8 mouse cellular contexts compared by ENCODE assay signal in genomic region chr7:16993651-16994399, GRCm38 (mm10). TPM values are rescaled to one million over a fixed set of nuclear protein-coding genes. Genes with fewer than 3 reads are reported as not detected.
DNase-seq lines count a peak whose midpoint lies in the region; ATAC-seq and TF ChIP-seq lines count a peak whose summit lies in the region.

No protein-coding gene starts in this region.

- H3K4me3 ChIP-seq in ES-E14 (ENCODE audit: insufficient read depth in 1 of 2, low read depth in 1 of 2, low read length in 2 of 2, poor library complexity in 1 of 2, severe bottlenecking in 1 of 2) = peak overlapping the region; percentile 57 to 73
- peak overlapping the region; percentile 33 for H3K4me3 ChIP-seq in hindbrain, embryonic 14.5 days (replicated peaks; ENCODE audit: low read length)
- peak overlapping the region; percentile 61 for H3K4me3 ChIP-seq in liver, embryonic 11.5 days (ENCODE audit: low read depth, low read length)
- peak overlapping the region; percentile 30 for H3K4me3 ChIP-seq in midbrain, postnatal 0 days (ENCODE audit: low read depth, low read length)

- peak; percentile 74 for ATAC-seq in hindbrain, embryonic 14.5 days (ENCODE audit: low FRiP score)
- peak; percentile 85 for ATAC-seq in liver, embryonic 11.5 days (replicated peaks; ENCODE audit: low FRiP score)
- peak; percentile 60 for ATAC-seq in midbrain, postnatal 0 days (ENCODE audit: low FRiP score)
- no peak for ATAC-seq in erythroid progenitor cell, adult 5-6 weeks (replicated peaks; ENCODE audit: low FRiP score, poor library complexity, severe bottlenecking)

- H3K27me3 ChIP-seq in hindbrain, embryonic 14.5 days (ENCODE audit: control insufficient read depth, insufficient read depth, low read length) = peaks cover 3% of the 10 kb centered on the region; the same call in 1 of the 2 replicates
- no peaks in the 10 kb centered on the region for H3K27me3 ChIP-seq in liver, embryonic 11.5 days (replicated peaks; ENCODE audit: control insufficient read depth, insufficient read depth, low read length)
- H3K27me3 ChIP-seq in midbrain, postnatal 0 days (ENCODE audit: insufficient read depth, low read length) = no peaks in the 10 kb centered on the region

- TF ChIP-seq CTCF in midbrain, postnatal 0 days (IDR thresholded peaks at IDR 0.05) = no peak

- WGBS in hindbrain, embryonic 14.5 days = 6% methylated on average over 27 of the region's 27 CpGs
- WGBS in liver, embryonic 11.5 days = 2% methylated on average over 27 of the region's 27 CpGs
- WGBS in midbrain, postnatal 0 days = 13% methylated on average over 26 of the region's 27 CpGs

- H3K36me3 ChIP-seq in ES-E14 (ENCODE audit: control insufficient read depth, insufficient read depth, low read length, poor library complexity, severe bottlenecking) = no peaks in the 10 kb centered on the region; the same call in 1 of the 2 replicates
- H3K36me3 ChIP-seq in hindbrain, embryonic 14.5 days (replicated peaks; ENCODE audit: control insufficient read depth, insufficient read depth) = no peaks in the 10 kb centered on the region
- H3K36me3 ChIP-seq in liver, embryonic 11.5 days (ENCODE audit: control insufficient read depth, insufficient read depth, low read length) = peaks cover 3% of the 10 kb centered on the region; the same call in 1 of the 2 replicates
- no peaks in the 10 kb centered on the region for H3K36me3 ChIP-seq in midbrain, postnatal 0 days (ENCODE audit: insufficient read depth, low read length)

- in situ Hi-C loops in ES-E14 (cut with MboI; ENCODE audit: low sequenced_read_pairs in 2 of 2, unreplicated experiment in 2 of 2) = loop anchor here in 1 of 2 experiments (5.0 kb wide), 1 partner anchor 42 kb away; no protein-coding TSS in a partner anchor

- peak overlapping the region; percentile 50 for H3K4me2 ChIP-seq in hindbrain, embryonic 14.5 days (replicated peaks)
- peak overlapping the region; percentile 71 for H3K4me2 ChIP-seq in liver, embryonic 11.5 days
- H3K4me2 ChIP-seq in midbrain, postnatal 0 days (ENCODE audit: low read depth, low read length, poor library complexity, severe bottlenecking) = peak overlapping the region; percentile 44

- no peaks in the 10 kb centered on the region for H3K9me3 ChIP-seq in ES-E14 (ENCODE audit: control insufficient read depth, insufficient read depth, low read depth, low read length)
- no peaks in the 10 kb centered on the region for H3K9me3 ChIP-seq in hindbrain, embryonic 14.5 days (ENCODE audit: control insufficient read depth, low read length)
- H3K9me3 ChIP-seq in liver, embryonic 11.5 days (ENCODE audit: control insufficient read depth, low read length) = no peaks in the 10 kb centered on the region
- H3K9me3 ChIP-seq in midbrain, postnatal 0 days (ENCODE audit: low read length) = no peaks in the 10 kb centered on the region

- no peak overlapping the region for H3K27ac ChIP-seq in ES-E14 (ENCODE audit: insufficient read depth, low read depth, low read length, poor library complexity, severe bottlenecking)
- no peak overlapping the region for H3K27ac ChIP-seq in hindbrain, embryonic 14.5 days
- peak overlapping the region; percentile 71; the same call in 1 of the 2 replicates for H3K27ac ChIP-seq in liver, embryonic 11.5 days (ENCODE audit: low read depth, low read length)
- H3K27ac ChIP-seq in midbrain, postnatal 0 days (ENCODE audit: low read depth, low read length) = peak overlapping the region; percentile 32; the same call in 1 of the 2 replicates

- peak overlapping the region; percentile 36 for H3K9ac ChIP-seq in ES-E14 (ENCODE audit: insufficient read depth, low read depth, low read length, poor library complexity, severe bottlenecking)
- peak overlapping the region; percentile 47 for H3K9ac ChIP-seq in hindbrain, embryonic 14.5 days
- peak overlapping the region; percentile 70 for H3K9ac ChIP-seq in liver, embryonic 11.5 days (ENCODE audit: low read depth, low read length)
- H3K9ac ChIP-seq in midbrain, postnatal 0 days (replicated peaks; ENCODE audit: low read length, poor library complexity, severe bottlenecking) = peak overlapping the region; percentile 50

- peak; percentile 68 for DNase-seq in ES-E14 (ENCODE audit: low read depth, low spot score)
- DNase-seq in adrenal gland, postnatal 4 days (ENCODE audit: low spot score in 2 of 2) = peak; percentile 66 to 71
- DNase-seq in gastrocnemius, adult 8-10 months (ENCODE audit: low spot score in 2 of 2) = peak; percentile 70 to 79
- peak; percentile 54 for DNase-seq in hindbrain, embryonic 14.5 days (ENCODE audit: low spot score)
- peak; percentile 78 for DNase-seq in liver, embryonic 11.5 days (ENCODE audit: low spot score)
- DNase-seq in midbrain, postnatal 0 days (ENCODE audit: low spot score) = peak; percentile 75
- DNase-seq in MN1 (ENCODE audit: low spot score) = no peak

- peaks cover 1 to 14% of the 10 kb centered on the region in 2 experiments; a peak in 2 of 4 replicates for H3K4me1 ChIP-seq in ES-E14 (ENCODE audit: control insufficient read depth in 2 of 2, insufficient read depth in 2 of 2, low read length in 2 of 2, poor library complexity in 1 of 2)
- H3K4me1 ChIP-seq in hindbrain, embryonic 14.5 days (replicated peaks; ENCODE audit: control insufficient read depth, insufficient read depth, low read length) = peaks cover 36% of the 10 kb centered on the region
- peaks cover 33% of the 10 kb centered on the region for H3K4me1 ChIP-seq in liver, embryonic 11.5 days (replicated peaks; ENCODE audit: control insufficient read depth, insufficient read depth, low read length)
- H3K4me1 ChIP-seq in midbrain, postnatal 0 days (ENCODE audit: insufficient read depth, low read length) = peaks cover 16% of the 10 kb centered on the region

TF ChIP-seq in ES-E14, 5 proteins besides CTCF, POLR2A, EP300 and RAD21 (continues in another document):
- TF ChIP-seq MAFK (IDR thresholded peaks at IDR 0.05; ENCODE audit: insufficient read depth, low read depth, low read length) = no peak
- TF ChIP-seq ZNF384 (IDR thresholded peaks at IDR 0.05; ENCODE audit: low read depth, low read length) = no peak

RNA-seq across cellular contexts. Expression of gene Ccdc8, which starts 1.3 kb away (rescaled TPM):
- 2.8 and 4.1 TPM in 2 replicates for total RNA-seq in ES-E14 (2012; rRNA removed)
- 10 to 100 TPM; 40.2 to 45.4 TPM for total RNA-seq in adrenal gland, postnatal 4 days (2021)
- under 1 TPM; 0.60 to 0.94 (median 0.76) TPM for total RNA-seq in gastrocnemius, adult 8-10 months (2022)
- 4.4 and 5.4 TPM in 2 replicates for polyA plus RNA-seq in hindbrain, embryonic 14.5 days (2014; fragmentation: Nextera tagmentation; extraction: Ambion mirVana)
- 13.2 and 13.5 TPM in 2 replicates for polyA plus RNA-seq in liver, embryonic 11.5 days (2014; fragmentation: Nextera tagmentation; extraction: Ambion mirVana)
- 5.5 and 5.8 TPM in 2 replicates for total RNA-seq in midbrain, postnatal 0 days (2014; rRNA removed)
- 2.0 and 2.5 TPM in 2 replicates for polyA plus RNA-seq in midbrain, postnatal 0 days (2015; fragmentation: Nextera tagmentation; extraction: Ambion mirVana)
- total RNA-seq in erythroid progenitor cell, adult 5-6 weeks (2015; ENCODE audit: low replicate concordance) = not detected in 2 replicates
- not detected in 2 replicates for total RNA-seq in erythroid progenitor cell, adult 5-6 weeks (2017; ENCODE audit: low replicate concordance)

RNA-seq across cellular contexts. Expression of gene Gm42372, which starts 10.9 kb away (rescaled TPM):
- total RNA-seq in ES-E14 (2012; rRNA removed) = 0.13 and 0.21 TPM in 2 replicates
- total RNA-seq in adrenal gland, postnatal 4 days (2021) = 1 to 10 TPM; 2.2 TPM
- total RNA-seq in gastrocnemius, adult 8-10 months (2022) = not detected
- 7.6 and 7.8 TPM in 2 replicates for polyA plus RNA-seq in hindbrain, embryonic 14.5 days (2014; fragmentation: Nextera tagmentation; extraction: Ambion mirVana)
- polyA plus RNA-seq in liver, embryonic 11.5 days (2014; fragmentation: Nextera tagmentation; extraction: Ambion mirVana) = 0.15 and 0.16 TPM in 2 replicates
- total RNA-seq in midbrain, postnatal 0 days (2014; rRNA removed) = 48.8 and 49.0 TPM in 2 replicates
- polyA plus RNA-seq in midbrain, postnatal 0 days (2015; fragmentation: Nextera tagmentation; extraction: Ambion mirVana) = 9.0 and 9.2 TPM in 2 replicates
- total RNA-seq in erythroid progenitor cell, adult 5-6 weeks (2015; ENCODE audit: low replicate concordance) = 0.72 TPM in 1 of 2 replicates, not detected in the other
- 0.13 and 0.53 TPM in 2 replicates for total RNA-seq in erythroid progenitor cell, adult 5-6 weeks (2017; ENCODE audit: low replicate concordance)

RNA-seq across cellular contexts. Expression of gene Ppp5c, which starts 33.9 kb away (rescaled TPM):
- 112 and 127 TPM in 2 replicates for total RNA-seq in ES-E14 (2012; rRNA removed)
- 100 to 1,000 TPM in 1 of 2 experiments, 10 to 100 TPM in 1; 91.5 to 102 TPM for total RNA-seq in adrenal gland, postnatal 4 days (2021)
- total RNA-seq in gastrocnemius, adult 8-10 months (2022) = 10 to 100 TPM; 53.5 to 62.3 (median 60.6) TPM
- polyA plus RNA-seq in hindbrain, embryonic 14.5 days (2014; fragmentation: Nextera tagmentation; extraction: Ambion mirVana) = 123 and 129 TPM in 2 replicates
- polyA plus RNA-seq in liver, embryonic 11.5 days (2014; fragmentation: Nextera tagmentation; extraction: Ambion mirVana) = 124 and 128 TPM in 2 replicates
- 56.4 and 61.0 TPM in 2 replicates for total RNA-seq in midbrain, postnatal 0 days (2014; rRNA removed)
- polyA plus RNA-seq in midbrain, postnatal 0 days (2015; fragmentation: Nextera tagmentation; extraction: Ambion mirVana) = 144 and 145 TPM in 2 replicates
- total RNA-seq in erythroid progenitor cell, adult 5-6 weeks (2015; ENCODE audit: low replicate concordance) = 22.6 and 26.3 TPM in 2 replicates
- 20.7 and 20.9 TPM in 2 replicates for total RNA-seq in erythroid progenitor cell, adult 5-6 weeks (2017; ENCODE audit: low replicate concordance)

RNA-seq across cellular contexts. Expression of gene Pnmal1, which starts 34.3 kb away (rescaled TPM):
- total RNA-seq in ES-E14 (2012; rRNA removed) = 0.26 and 0.45 TPM in 2 replicates
- total RNA-seq in adrenal gland, postnatal 4 days (2021) = 1 to 10 TPM; 7.3 to 7.8 TPM
- under 1 TPM in 1 of 4 experiments, not detected in 3; 0.07 TPM for total RNA-seq in gastrocnemius, adult 8-10 months (2022)
- 52.1 and 63.2 TPM in 2 replicates for polyA plus RNA-seq in hindbrain, embryonic 14.5 days (2014; fragmentation: Nextera tagmentation; extraction: Ambion mirVana)
- 0.18 and 0.52 TPM in 2 replicates for polyA plus RNA-seq in liver, embryonic 11.5 days (2014; fragmentation: Nextera tagmentation; extraction: Ambion mirVana)
- total RNA-seq in midbrain, postnatal 0 days (2014; rRNA removed) = 41.2 and 54.0 TPM in 2 replicates
- 64.8 and 65.2 TPM in 2 replicates for polyA plus RNA-seq in midbrain, postnatal 0 days (2015; fragmentation: Nextera tagmentation; extraction: Ambion mirVana)
- not detected in 2 replicates for total RNA-seq in erythroid progenitor cell, adult 5-6 weeks (2015; ENCODE audit: low replicate concordance)
- total RNA-seq in erythroid progenitor cell, adult 5-6 weeks (2017; ENCODE audit: low replicate concordance) = not detected in 2 replicates

RNA-seq across cellular contexts. Expression of gene Pnmal2, which starts 49.3 kb away (rescaled TPM):
- total RNA-seq in ES-E14 (2012; rRNA removed) = 0.71 and 0.85 TPM in 2 replicates
- 10 to 100 TPM; 40.7 to 42.6 TPM for total RNA-seq in adrenal gland, postnatal 4 days (2021)
- total RNA-seq in gastrocnemius, adult 8-10 months (2022) = under 1 TPM; 0.24 to 0.76 (median 0.41) TPM
- polyA plus RNA-seq in hindbrain, embryonic 14.5 days (2014; fragmentation: Nextera tagmentation; extraction: Ambion mirVana) = 96.1 and 96.4 TPM in 2 replicates
- polyA plus RNA-seq in liver, embryonic 11.5 days (2014; fragmentation: Nextera tagmentation; extraction: Ambion mirVana) = 0.58 and 0.80 TPM in 2 replicates
- 155 and 174 TPM in 2 replicates for total RNA-seq in midbrain, postnatal 0 days (2014; rRNA removed)
- polyA plus RNA-seq in midbrain, postnatal 0 days (2015; fragmentation: Nextera tagmentation; extraction: Ambion mirVana) = 180 and 187 TPM in 2 replicates
- not detected in 2 replicates for total RNA-seq in erythroid progenitor cell, adult 5-6 weeks (2015; ENCODE audit: low replicate concordance)
- total RNA-seq in erythroid progenitor cell, adult 5-6 weeks (2017; ENCODE audit: low replicate concordance) = not detected in 2 replicates

Comparison
In these comparisons a context has a peak if more than half of its experiments do, and no peak if none do; other contexts are left out.
1. H3K27ac ChIP-seq: peak in liver, embryonic 11.5 days (single experiment) and midbrain, postnatal 0 days (single experiment); none in ES-E14 (single experiment) and hindbrain, embryonic 14.5 days (single experiment).
2. RNA of gene Gm42372, which starts 10.9 kb away (total RNA-seq): 48.8 to 49.0 TPM in midbrain, postnatal 0 days; 2.2 TPM in adrenal gland, postnatal 4 days, 0.13 to 0.72 TPM in erythroid progenitor cell, adult 5-6 weeks, 0.13 to 0.21 TPM in ES-E14 and not detected in gastrocnemius, adult 8-10 months; every median in the first group is over 10 times any median in the second.
3. Peak in every context shown above with its lines, with median percentiles within 50 percentile points of each other: H3K4me3 ChIP-seq, H3K9ac ChIP-seq and H3K4me2 ChIP-seq.